Mouse (Mus musculus) kidney, embryonic 14.5 days (tissue): ENCODE results near the gene Zfp574. TPM values are rescaled to one million over a fixed set of nuclear protein-coding genes. Genes with fewer than 3 reads are reported as not detected.
"Not testable (repeated sequence)": the region's sequence is repeated elsewhere in the genome, so short reads cannot be mapped to it uniquely, and the experiment has no call there.

Experiments
- ATAC-seq: fragments of 200-750 bp; cut with Nextera tagmentation; 2 replicates; pipeline ENCODE4 v1.8.0; 2017; ENCODE audit warnings: moderate number of reproducible peaks, mild to moderate bottlenecking, moderate TSS enrichment, moderate library complexity; ENCODE audit not compliant: low FRiP score, low TSS enrichment
- H3K27ac ChIP-seq: fragments of 300-500 bp; sonication (generic); 2 replicates; pipeline ENCODE4 v1.5.1; 2014; ENCODE audit warnings: low read depth, mild to moderate bottlenecking, low read length, moderate library complexity, mixed read lengths
- H3K27me3 ChIP-seq: fragments of 300-500 bp; sonication (generic); 2 replicates; pipeline ENCODE4 v1.6.1; 2014; ENCODE audit warnings: mild to moderate bottlenecking, low read length; ENCODE audit not compliant: control insufficient read depth, insufficient read depth
- H3K36me3 ChIP-seq: fragments of 300-500 bp; sonication (generic); 2 replicates; pipeline ENCODE4 v1.6.1; 2014; ENCODE audit warnings: low read length, mixed read lengths; ENCODE audit not compliant: control insufficient read depth, insufficient read depth
- H3K4me1 ChIP-seq: fragments of 300-500 bp; sonication (generic); 2 replicates; pipeline ENCODE4 v1.6.1; 2014; ENCODE audit warnings: low read length, mixed read lengths; ENCODE audit not compliant: control insufficient read depth, insufficient read depth
- H3K4me2 ChIP-seq: fragments of 300-500 bp; sonication (generic); replicated peaks from 2 replicates; pipeline ENCODE4 v1.6.1; 2014; ENCODE audit warnings: low read depth, mild to moderate bottlenecking, low read length
- H3K4me3 ChIP-seq: fragments of 300-500 bp; sonication (generic); 2 replicates; pipeline ENCODE4 v1.5.1; 2014; ENCODE audit warnings: mild to moderate bottlenecking, low read length
- H3K9ac ChIP-seq: fragments of 300-500 bp; sonication (generic); 2 replicates; pipeline ENCODE4 v1.6.1; 2014; ENCODE audit warnings: low read depth, mild to moderate bottlenecking, low read length, moderate library complexity
- H3K9me3 ChIP-seq: fragments of 300-500 bp; sonication (generic); 2 replicates; pipeline ENCODE4 v1.6.1; 2016; ENCODE audit warnings: low read length; ENCODE audit not compliant: control insufficient read depth
- WGBS: fragments of 180-500 bp; shearing (Covaris S2); extraction: QIAGEN DNeasy Blood & Tissue Kit; methylation state at CpG from one replicate; pipeline ENCODE4 v1.1.7; 2014; 5-methylcytosine and 5-hydroxymethylcytosine counted together
- polyA plus RNA-seq: library from polyadenylated mRNA; unstranded; fragments of >200 nt; fragmentation: Nextera tagmentation; extraction: Ambion mirVana; gene quantifications from 2 replicates; pipeline ENCODE4 v1.2.1, GENCODE M21; 2014

The Zfp574 gene
- polyA plus RNA-seq, 1 experiment from 2014 or later, result 33.4 TPM

- not testable (repeated sequence) for ATAC-seq
Observed at GRCm38 (mm10) chr7:25044599-25044998, 27.8 kb upstream of the Zfp574 start.

GRCm38 (mm10) chr7:25047363-25047762, 25.0 kb upstream of the Zfp574 start:
- WGBS, result 90% methylated on average over 8 of the region's 8 CpGs
- H3K27ac ChIP-seq, result no peak overlapping the region
- H3K9me3 ChIP-seq, result no peaks in the 10 kb centered on the region
- H3K4me3 ChIP-seq, result no peak overlapping the region
- ATAC-seq, result no peak
- H3K4me2 ChIP-seq, result no peak overlapping the region
- H3K27me3 ChIP-seq, result no peaks in the 10 kb centered on the region
- no peak overlapping the region for H3K9ac ChIP-seq
- peaks cover 41% of the 10 kb centered on the region for H3K36me3 ChIP-seq
- no peaks in the 10 kb centered on the region for H3K4me1 ChIP-seq

More at GRCm38 (mm10) chr7:25044599-25044998, 27.8 kb upstream of the Zfp574 start:
- H3K9me3 ChIP-seq, H3K4me3 ChIP-seq, H3K4me2 ChIP-seq, H3K27me3 ChIP-seq, H3K4me1 ChIP-seq, H3K27ac ChIP-seq, H3K9ac ChIP-seq: not testable (repeated sequence)
- 96% methylated on average over 7 of the region's 7 CpGs for WGBS
- H3K36me3 ChIP-seq, result peaks cover 50% of the 10 kb centered on the region

- 55% methylated on average over 16 of the region's 16 CpGs for WGBS
- H3K4me3 ChIP-seq, result no peak overlapping the region
- H3K27ac ChIP-seq, result no peak overlapping the region
- H3K9ac ChIP-seq, result no peak overlapping the region
- no peak overlapping the region for H3K4me2 ChIP-seq
- H3K4me1 ChIP-seq, result no peaks in the 10 kb centered on the region
- no peaks in the 10 kb centered on the region for H3K27me3 ChIP-seq
- H3K36me3 ChIP-seq, result peaks cover 34% of the 10 kb centered on the region
- ATAC-seq, result no peak
- no peaks in the 10 kb centered on the region for H3K9me3 ChIP-seq
Observed at GRCm38 (mm10) chr7:25049295-25049930, 23.0 kb upstream of the Zfp574 start.

GRCm38 (mm10) chr7:25052587-25052986, 19.8 kb upstream of the Zfp574 start:
- no peak overlapping the region for H3K27ac ChIP-seq
- no peak overlapping the region for H3K4me2 ChIP-seq
- no peak overlapping the region for H3K4me3 ChIP-seq
- WGBS, result 93% methylated on average over 3 of the region's 3 CpGs
- no peaks in the 10 kb centered on the region for H3K4me1 ChIP-seq
- H3K36me3 ChIP-seq, result peaks cover 40% of the 10 kb centered on the region
- H3K9me3 ChIP-seq, result no peaks in the 10 kb centered on the region
- no peak overlapping the region for H3K9ac ChIP-seq
- ATAC-seq, result no peak
- H3K27me3 ChIP-seq, result no peaks in the 10 kb centered on the region

- no peaks in the 10 kb centered on the region for H3K9me3 ChIP-seq
- no peak overlapping the region for H3K4me3 ChIP-seq
- H3K4me2 ChIP-seq, result no peak overlapping the region
- H3K27me3 ChIP-seq, result no peaks in the 10 kb centered on the region
- 78% methylated on average over 4 of the region's 4 CpGs for WGBS
- H3K27ac ChIP-seq, result no peak overlapping the region
- no peak for ATAC-seq
- H3K9ac ChIP-seq, result no peak overlapping the region
- peaks cover 75% of the 10 kb centered on the region for H3K36me3 ChIP-seq
- no peaks in the 10 kb centered on the region for H3K4me1 ChIP-seq
Observed at GRCm38 (mm10) chr7:25056951-25057350, 15.4 kb upstream of the Zfp574 start.

GRCm38 (mm10) chr7:25057888-25058287, 14.5 kb upstream of the Zfp574 start:
- 96% methylated on average over 5 of the region's 5 CpGs for WGBS
- no peak overlapping the region for H3K4me2 ChIP-seq
- H3K4me1 ChIP-seq, result no peaks in the 10 kb centered on the region
- H3K9ac ChIP-seq, result no peak overlapping the region
- no peaks in the 10 kb centered on the region for H3K27me3 ChIP-seq
- H3K9me3 ChIP-seq, result no peaks in the 10 kb centered on the region
- peaks cover 84% of the 10 kb centered on the region for H3K36me3 ChIP-seq
- ATAC-seq, result no peak
- H3K27ac ChIP-seq, result no peak overlapping the region
- no peak overlapping the region for H3K4me3 ChIP-seq

GRCm38 (mm10) chr7:25058394-25058793, 14.0 kb upstream of the Zfp574 start:
- Histone ChIP-seq H3K4me1 (no peaks in the 10 kb centered on the region), H3K4me2 (no peak overlapping the region), H3K9me3 (no peaks in the 10 kb centered on the region), H3K36me3 (peaks cover 84% of the 10 kb centered on the region), H3K9ac (no peak overlapping the region), H3K4me3 (no peak overlapping the region), H3K27me3 (no peaks in the 10 kb centered on the region), H3K27ac (no peak overlapping the region)
- WGBS, result 88% methylated on average over 8 of the region's 8 CpGs
- ATAC-seq, result no peak

GRCm38 (mm10) chr7:25058836-25059235, 13.5 kb upstream of the Zfp574 start:
- WGBS, result 86% methylated on average over 14 of the region's 14 CpGs
- no peaks in the 10 kb centered on the region for H3K9me3 ChIP-seq
- no peaks in the 10 kb centered on the region for H3K4me1 ChIP-seq
- no peak overlapping the region for H3K27ac ChIP-seq
- no peak overlapping the region for H3K9ac ChIP-seq
- peak; percentile 60; the same call in 1 of the 2 replicates for ATAC-seq
- H3K36me3 ChIP-seq, result peaks cover 87% of the 10 kb centered on the region
- no peak overlapping the region for H3K4me3 ChIP-seq
- H3K4me2 ChIP-seq, result no peak overlapping the region
- H3K27me3 ChIP-seq, result no peaks in the 10 kb centered on the region

GRCm38 (mm10) chr7:25063346-25063745, 9.0 kb upstream of the Zfp574 start:
- H3K36me3 ChIP-seq, result peaks cover 87% of the 10 kb centered on the region
- H3K4me2 ChIP-seq, result no peak overlapping the region
- no peaks in the 10 kb centered on the region for H3K4me1 ChIP-seq
- H3K27me3 ChIP-seq, result no peaks in the 10 kb centered on the region
- 91% methylated on average over 6 of the region's 6 CpGs for WGBS
- no peaks in the 10 kb centered on the region for H3K9me3 ChIP-seq
- ATAC-seq, result no peak
- no peak overlapping the region for H3K9ac ChIP-seq
- H3K4me3 ChIP-seq, result no peak overlapping the region
- no peak overlapping the region for H3K27ac ChIP-seq
